Mouse (Mus musculus): ENCODE measurements around the gene Bpifa1.
"Not testable (repeated sequence)": the region's sequence is repeated elsewhere in the genome, so short reads cannot be mapped to it uniquely, and the experiment has no call there.

Bpifa1 gene

GRCm38 (mm10) chr2:154142580-154142979 is at the start of gene Bpifa1:
Bpifa1 (plus strand) TSS chr2:154142880.
- no peak for DNase-seq (ENCODE audit: low spot score)

GRCm38 (mm10) chr2:154097734-154098133 is 44.9 kb upstream of the Bpifa1 start:
- peak; percentile 12 for DNase-seq (ENCODE audit: low spot score)

- DNase-seq (ENCODE audit: low spot score), result no peak
Measured at GRCm38 (mm10) chr2:154117381-154117780, 25.3 kb upstream of the Bpifa1 start.

GRCm38 (mm10) chr2:154130120-154130519 is 12.6 kb upstream of the Bpifa1 start, which contains the start of gene Bpifa3:
Bpifa3 (plus strand) TSS chr2:154130336.
- DNase-seq (ENCODE audit: low spot score), result no peak

- no peak for DNase-seq (ENCODE audit: low spot score)
Measured at GRCm38 (mm10) chr2:154143735-154144134, 1.1 kb downstream of the Bpifa1 start.

GRCm38 (mm10) chr2:154147496-154147895 is 4.8 kb downstream of the Bpifa1 start:
- no peak for DNase-seq (ENCODE audit: low spot score)

- peak; percentile 50 for DNase-seq (ENCODE audit: low spot score)
Measured at GRCm38 (mm10) chr2:154158433-154158832, 15.8 kb downstream of the Bpifa1 start.

- no peak for DNase-seq (ENCODE audit: low spot score)
Measured at GRCm38 (mm10) chr2:154162307-154162706, 19.6 kb downstream of the Bpifa1 start, which contains the start of gene Bpifa5. Bpifa5 (plus strand) TSS chr2:154162607.

GRCm38 (mm10) chr2:154163306-154163705 is 20.6 kb downstream of the Bpifa1 start:
- no peak for DNase-seq (ENCODE audit: low spot score)

GRCm38 (mm10) chr2:154169172-154169571 is 26.5 kb downstream of the Bpifa1 start:
- no peak for DNase-seq (ENCODE audit: low spot score)

- no peak for DNase-seq (ENCODE audit: low spot score)
Measured at GRCm38 (mm10) chr2:154171621-154172020, 28.9 kb downstream of the Bpifa1 start.

- DNase-seq (ENCODE audit: low spot score), result peak; percentile 71
Measured at GRCm38 (mm10) chr2:154173313-154173712, 30.6 kb downstream of the Bpifa1 start.

- not testable (repeated sequence) for DNase-seq (ENCODE audit: low spot score)
Measured at GRCm38 (mm10) chr2:154181900-154182299, 39.2 kb downstream of the Bpifa1 start.

- DNase-seq (ENCODE audit: low spot score), result not testable (repeated sequence)
Measured at GRCm38 (mm10) chr2:154183061-154183460, 40.4 kb downstream of the Bpifa1 start.

- no peak for DNase-seq (ENCODE audit: low spot score)
Measured at GRCm38 (mm10) chr2:154185319-154185718, 42.6 kb downstream of the Bpifa1 start.

GRCm38 (mm10) chr2:154185748-154186147 is 43.1 kb downstream of the Bpifa1 start:
- DNase-seq (ENCODE audit: low spot score), result no peak

GRCm38 (mm10) chr2:154187468-154187867 is 44.8 kb downstream of the Bpifa1 start:
- peak; percentile 50 for DNase-seq (ENCODE audit: low spot score)

GRCm38 (mm10) chr2:154189877-154190434 is 47.3 kb downstream of the Bpifa1 start:
- DNase-seq (ENCODE audit: low spot score), result no peak

- no peak for DNase-seq (ENCODE audit: low spot score)
Measured at GRCm38 (mm10) chr2:154190546-154191258, 48.0 kb downstream of the Bpifa1 start, which contains the start of gene Bpifb1. Bpifb1 (plus strand) TSS chr2:154190818.

GRCm38 (mm10) chr2:154192141-154192540 is 49.5 kb downstream of the Bpifa1 start:
- DNase-seq (ENCODE audit: low spot score), result no peak

- DNase-seq (ENCODE audit: low spot score), result no peak
Measured at GRCm38 (mm10) chr2:154193071-154193470, 50.4 kb downstream of the Bpifa1 start.

GRCm38 (mm10) chr2:154193994-154194504 is 51.4 kb downstream of the Bpifa1 start:
- no peak for DNase-seq (ENCODE audit: low spot score)

- DNase-seq (ENCODE audit: low spot score), result no peak
Measured at GRCm38 (mm10) chr2:154197036-154197435, 54.4 kb downstream of the Bpifa1 start.
